Mouse (Mus musculus): ENCODE results near the gene Uqcc1. TPM values are rescaled to one million over a fixed set of nuclear protein-coding genes. Genes with fewer than 3 reads are reported as not detected.

Uqcc1 gene
- polyA plus RNA-seq, 1 experiment from 2014 or later, result 77.3 TPM

- no peaks in the 10 kb centered on the region for H3K9me3 ChIP-seq (ENCODE audit: control insufficient read depth, low read length)
- H3K4me3 ChIP-seq (ENCODE audit: low read depth, low read length), result no peak overlapping the region
- peaks cover 9% of the 10 kb centered on the region; the same call in 1 of the 2 replicates for H3K4me1 ChIP-seq (ENCODE audit: control insufficient read depth, insufficient read depth, low read length)
- no peak overlapping the region for H3K27ac ChIP-seq (ENCODE audit: low read depth, low read length)
- no peaks in the 10 kb centered on the region for H3K27me3 ChIP-seq (ENCODE audit: control insufficient read depth, insufficient read depth, low read length)
- no peak overlapping the region for H3K9ac ChIP-seq (ENCODE audit: low read length)
- no peak for DNase-seq (ENCODE audit: low spot score, missing footprints)
- H3K36me3 ChIP-seq (ENCODE audit: control insufficient read depth, insufficient read depth, low read length), result peaks cover 7% of the 10 kb centered on the region; the same call in 1 of the 2 replicates
- 74% methylated on average over 10 of the region's 10 CpGs for WGBS
- H3K4me2 ChIP-seq, result no peak overlapping the region; the same call in 1 of the 2 replicates
- ATAC-seq (ENCODE audit: low FRiP score), result no peak
Observed at GRCm38 (mm10) chr2:155817301-155818245, 112.5 kb downstream of the Uqcc1 start.

GRCm38 (mm10) chr2:155816179-155816578 lies 113.9 kb downstream of the Uqcc1 start:
- Histone ChIP-seq H3K4me1 (ENCODE audit: control insufficient read depth, insufficient read depth, low read length) (peaks cover 9% of the 10 kb centered on the region; the same call in 1 of the 2 replicates), H3K27ac (ENCODE audit: low read depth, low read length) (no peak overlapping the region), H3K27me3 (ENCODE audit: control insufficient read depth, insufficient read depth, low read length) (no peaks in the 10 kb centered on the region), H3K9me3 (ENCODE audit: control insufficient read depth, low read length) (no peaks in the 10 kb centered on the region), H3K4me3 (ENCODE audit: low read depth, low read length) (no peak overlapping the region), H3K4me2 (no peak overlapping the region), H3K9ac (ENCODE audit: low read length) (no peak overlapping the region), H3K36me3 (ENCODE audit: control insufficient read depth, insufficient read depth, low read length) (peaks cover 2% of the 10 kb centered on the region; the same call in 1 of the 2 replicates)
- 100% methylated on average over 1 of the region's 1 CpGs for WGBS
- no peak for ATAC-seq (ENCODE audit: low FRiP score)
- no peak for DNase-seq (ENCODE audit: low spot score, missing footprints)

GRCm38 (mm10) chr2:155814829-155815228 lies 115.3 kb downstream of the Uqcc1 start:
- H3K9me3 ChIP-seq (ENCODE audit: control insufficient read depth, low read length), result no peaks in the 10 kb centered on the region
- H3K4me2 ChIP-seq, result no peak overlapping the region
- no peaks in the 10 kb centered on the region for H3K36me3 ChIP-seq (ENCODE audit: control insufficient read depth, insufficient read depth, low read length)
- no peak overlapping the region for H3K4me3 ChIP-seq (ENCODE audit: low read depth, low read length)
- no peak overlapping the region for H3K9ac ChIP-seq (ENCODE audit: low read length)
- DNase-seq (ENCODE audit: low spot score, missing footprints) (no peak), ATAC-seq (ENCODE audit: low FRiP score) (no peak)
- no peak overlapping the region for H3K27ac ChIP-seq (ENCODE audit: low read depth, low read length)
- 41% methylated on average over 5 of the region's 5 CpGs for WGBS
- no peaks in the 10 kb centered on the region for H3K27me3 ChIP-seq (ENCODE audit: control insufficient read depth, insufficient read depth, low read length)
- H3K4me1 ChIP-seq (ENCODE audit: control insufficient read depth, insufficient read depth, low read length), result peaks cover 9% of the 10 kb centered on the region; the same call in 1 of the 2 replicates

GRCm38 (mm10) chr2:155812637-155813036 lies 117.5 kb downstream of the Uqcc1 start:
- H3K4me2 ChIP-seq, result no peak overlapping the region
- no peaks in the 10 kb centered on the region for H3K27me3 ChIP-seq (ENCODE audit: control insufficient read depth, insufficient read depth, low read length)
- WGBS, result 83% methylated on average over 4 of the region's 4 CpGs
- no peak overlapping the region for H3K4me3 ChIP-seq (ENCODE audit: low read depth, low read length)
- ATAC-seq (ENCODE audit: low FRiP score) (no peak), DNase-seq (ENCODE audit: low spot score, missing footprints) (no peak)
- no peaks in the 10 kb centered on the region for H3K4me1 ChIP-seq (ENCODE audit: control insufficient read depth, insufficient read depth, low read length)
- H3K27ac ChIP-seq (ENCODE audit: low read depth, low read length), result no peak overlapping the region
- H3K36me3 ChIP-seq (ENCODE audit: control insufficient read depth, insufficient read depth, low read length), result no peaks in the 10 kb centered on the region
- H3K9me3 ChIP-seq (ENCODE audit: control insufficient read depth, low read length), result no peaks in the 10 kb centered on the region
- H3K9ac ChIP-seq (ENCODE audit: low read length), result no peak overlapping the region

- 42% methylated on average over 16 of the region's 16 CpGs for WGBS
- no peak overlapping the region for H3K9ac ChIP-seq (ENCODE audit: low read length)
- DNase-seq (ENCODE audit: low spot score, missing footprints), result peak; percentile 98
- H3K4me2 ChIP-seq, result no peak overlapping the region
- H3K4me3 ChIP-seq (ENCODE audit: low read depth, low read length), result no peak overlapping the region
- H3K9me3 ChIP-seq (ENCODE audit: control insufficient read depth, low read length), result no peaks in the 10 kb centered on the region
- no peaks in the 10 kb centered on the region for H3K4me1 ChIP-seq (ENCODE audit: control insufficient read depth, insufficient read depth, low read length)
- ATAC-seq (ENCODE audit: low FRiP score), result 0 out of 2 replicates have a peak, but pooled peaks have one; percentile 19
- no peak overlapping the region for H3K27ac ChIP-seq (ENCODE audit: low read depth, low read length)
- H3K36me3 ChIP-seq (ENCODE audit: control insufficient read depth, insufficient read depth, low read length), result no peaks in the 10 kb centered on the region
- H3K27me3 ChIP-seq (ENCODE audit: control insufficient read depth, insufficient read depth, low read length), result no peaks in the 10 kb centered on the region
Observed at GRCm38 (mm10) chr2:155811821-155812396, 118.2 kb downstream of the Uqcc1 start.

- H3K4me3 ChIP-seq (ENCODE audit: low read depth, low read length), result no peak overlapping the region
- H3K9ac ChIP-seq (ENCODE audit: low read length), result no peak overlapping the region
- no peaks in the 10 kb centered on the region for H3K9me3 ChIP-seq (ENCODE audit: control insufficient read depth, low read length)
- H3K27me3 ChIP-seq (ENCODE audit: control insufficient read depth, insufficient read depth, low read length), result no peaks in the 10 kb centered on the region
- H3K4me2 ChIP-seq, result no peak overlapping the region
- no peaks in the 10 kb centered on the region for H3K36me3 ChIP-seq (ENCODE audit: control insufficient read depth, insufficient read depth, low read length)
- DNase-seq (ENCODE audit: low spot score, missing footprints) (no peak), ATAC-seq (ENCODE audit: low FRiP score) (no peak)
- no peaks in the 10 kb centered on the region for H3K4me1 ChIP-seq (ENCODE audit: control insufficient read depth, insufficient read depth, low read length)
- whole genome bisulfite sequencing, result 87% methylated on average over 4 of the region's 4 CpGs
- H3K27ac ChIP-seq (ENCODE audit: low read depth, low read length), result no peak overlapping the region
Observed at GRCm38 (mm10) chr2:155809620-155810019, 120.5 kb downstream of the Uqcc1 start.

GRCm38 (mm10) chr2:155807408-155807807 lies 122.7 kb downstream of the Uqcc1 start:
- H3K9ac ChIP-seq (ENCODE audit: low read length), result no peak overlapping the region
- no peak for ATAC-seq (ENCODE audit: low FRiP score)
- H3K9me3 ChIP-seq (ENCODE audit: control insufficient read depth, low read length), result no peaks in the 10 kb centered on the region
- no peak overlapping the region for H3K4me3 ChIP-seq (ENCODE audit: low read depth, low read length)
- no peak for DNase-seq (ENCODE audit: low spot score, missing footprints)
- H3K4me2 ChIP-seq, result no peak overlapping the region
- H3K27me3 ChIP-seq (ENCODE audit: control insufficient read depth, insufficient read depth, low read length), result no peaks in the 10 kb centered on the region
- H3K4me1 ChIP-seq (ENCODE audit: control insufficient read depth, insufficient read depth, low read length), result no peaks in the 10 kb centered on the region
- WGBS, result 81% methylated on average over 4 of the region's 4 CpGs
- no peak overlapping the region for H3K27ac ChIP-seq (ENCODE audit: low read depth, low read length)
- no peaks in the 10 kb centered on the region for H3K36me3 ChIP-seq (ENCODE audit: control insufficient read depth, insufficient read depth, low read length)

GRCm38 (mm10) chr2:155806548-155806947 lies 123.6 kb downstream of the Uqcc1 start:
- ATAC-seq (ENCODE audit: low FRiP score) (no peak), DNase-seq (ENCODE audit: low spot score, missing footprints) (no peak)
- Histone ChIP-seq H3K4me2 (no peak overlapping the region), H3K36me3 (ENCODE audit: control insufficient read depth, insufficient read depth, low read length) (no peaks in the 10 kb centered on the region), H3K9me3 (ENCODE audit: control insufficient read depth, low read length) (no peaks in the 10 kb centered on the region), H3K27me3 (ENCODE audit: control insufficient read depth, insufficient read depth, low read length) (no peaks in the 10 kb centered on the region), H3K4me3 (ENCODE audit: low read depth, low read length) (no peak overlapping the region), H3K27ac (ENCODE audit: low read depth, low read length) (no peak overlapping the region), H3K4me1 (ENCODE audit: control insufficient read depth, insufficient read depth, low read length) (no peaks in the 10 kb centered on the region), H3K9ac (ENCODE audit: low read length) (no peak overlapping the region)
- WGBS, result 77% methylated on average over 5 of the region's 5 CpGs

- H3K4me2 ChIP-seq, result no peak overlapping the region
- DNase-seq (ENCODE audit: low spot score, missing footprints) (no peak), ATAC-seq (ENCODE audit: low FRiP score) (no peak)
- no peaks in the 10 kb centered on the region for H3K9me3 ChIP-seq (ENCODE audit: control insufficient read depth, low read length)
- no peak overlapping the region for H3K27ac ChIP-seq (ENCODE audit: low read depth, low read length)
- H3K9ac ChIP-seq (ENCODE audit: low read length), result no peak overlapping the region
- no peaks in the 10 kb centered on the region for H3K27me3 ChIP-seq (ENCODE audit: control insufficient read depth, insufficient read depth, low read length)
- no peaks in the 10 kb centered on the region for H3K36me3 ChIP-seq (ENCODE audit: control insufficient read depth, insufficient read depth, low read length)
- H3K4me1 ChIP-seq (ENCODE audit: control insufficient read depth, insufficient read depth, low read length), result no peaks in the 10 kb centered on the region
- WGBS, result 83% methylated on average over 6 of the region's 6 CpGs
- H3K4me3 ChIP-seq (ENCODE audit: low read depth, low read length), result no peak overlapping the region
Observed at GRCm38 (mm10) chr2:155805925-155806255, 124.2 kb downstream of the Uqcc1 start.
